Mouse (Mus musculus) small intestine, adult 2 months (tissue): ENCODE measurements around the gene Neb. TPM values are rescaled to one million over a fixed set of nuclear protein-coding genes. Genes with fewer than 3 reads are reported as not detected.

Source experiments
- H3K27ac ChIP-seq: fragments of 200-500 bp; 2 replicates; pipeline ENCODE4 v1.5.1; 2012; ENCODE audit warnings: low read depth, low read length, control low read depth, inconsistent platforms; ENCODE audit not compliant: insufficient read depth
- H3K27me3 ChIP-seq: fragments of 200-500 bp; 2 replicates; pipeline ENCODE4 v1.6.1; 2012; ENCODE audit warnings: mild to moderate bottlenecking, moderate library complexity, low read length, inconsistent platforms; ENCODE audit not compliant: control insufficient read depth, insufficient read depth
- H3K36me3 ChIP-seq: fragments of 200-500 bp; 2 replicates; pipeline ENCODE4 v1.6.1; 2012; ENCODE audit warnings: mild to moderate bottlenecking, low read length, control low read depth, inconsistent platforms; ENCODE audit not compliant: control insufficient read depth, insufficient read depth
- H3K4me1 ChIP-seq: fragments of 200-500 bp; 2 replicates; pipeline ENCODE4 v1.6.1; 2012; ENCODE audit warnings: low read length, inconsistent platforms, mixed read lengths; ENCODE audit not compliant: control insufficient read depth, insufficient read depth, insufficient read length
- H3K4me3 ChIP-seq: fragments of 200-500 bp; 2 replicates; pipeline ENCODE4 v1.5.1; 2012; ENCODE audit warnings: low read depth, mild to moderate bottlenecking, control low read depth, inconsistent platforms, low read length, moderate library complexity
- CTCF ChIP-seq: fragments of 200-500 bp; IDR thresholded peaks from 2 replicates; pipeline ENCODE4 v1.5.1; 2012; ENCODE audit warnings: low read depth, mild to moderate bottlenecking, control low read depth, inconsistent platforms, low read length, moderate library complexity, mixed read lengths; ENCODE audit not compliant: insufficient replicate concordance, insufficient read length; ENCODE audit errors: extremely low read depth
- POLR2A ChIP-seq: fragments of 200-500 bp; IDR thresholded peaks from 2 replicates; pipeline ENCODE4 v1.6.1; 2012; ENCODE audit warnings: low read depth, mild to moderate bottlenecking, control low read depth, inconsistent platforms, low read length, moderate library complexity
- WGBS: fragments of 180-500 bp; shearing (Covaris S2); methylation state at CpG from one replicate; pipeline ENCODE4 v1.1.7; 2018; 5-methylcytosine and 5-hydroxymethylcytosine counted together
- polyA plus RNA-seq: library from polyadenylated mRNA; depleted of rRNA; stranded (reverse); fragments of >200 nt; gene quantifications from 2 replicates; pipeline ENCODE4 v1.2.3, GENCODE M21; 2012

Neb gene
- polyA plus RNA-seq, 1 experiment = 0.23 TPM

- Histone ChIP-seq H3K4me1 (no peaks in the 10 kb centered on the region), H3K27me3 (no peaks in the 10 kb centered on the region), H3K27ac (no peak overlapping the region), H3K4me3 (no peak overlapping the region), H3K36me3 (no peaks in the 10 kb centered on the region)
- TF ChIP-seq CTCF (no peak), POLR2A (no peak)
- 63% methylated on average over 4 of the region's 4 CpGs for WGBS
Measured at GRCm38 (mm10) chr2:52310757-52311156, 67.5 kb downstream of the Neb start.

GRCm38 (mm10) chr2:52306635-52307034 is 71.6 kb downstream of the Neb start:
- no peak overlapping the region for H3K27ac ChIP-seq

GRCm38 (mm10) chr2:52304554-52304953 is 73.7 kb downstream of the Neb start:
- no peaks in the 10 kb centered on the region for H3K4me1 ChIP-seq
- 74% methylated on average over 3 of the region's 3 CpGs for WGBS

More at GRCm38 (mm10) chr2:52306635-52307034, 71.6 kb downstream of the Neb start:
- H3K27me3 ChIP-seq = no peaks in the 10 kb centered on the region
- no peaks in the 10 kb centered on the region for H3K4me1 ChIP-seq
- H3K36me3 ChIP-seq = no peaks in the 10 kb centered on the region
- no peak overlapping the region for H3K4me3 ChIP-seq
- TF ChIP-seq CTCF (no peak), POLR2A (no peak)
- 78% methylated on average over 5 of the region's 5 CpGs for WGBS

GRCm38 (mm10) chr2:52303405-52303804 is 74.9 kb downstream of the Neb start:
- no peaks in the 10 kb centered on the region for H3K36me3 ChIP-seq
- no peak overlapping the region for H3K27ac ChIP-seq
- no peak for TF ChIP-seq CTCF
- TF ChIP-seq POLR2A = no peak
- H3K27me3 ChIP-seq = no peaks in the 10 kb centered on the region
- H3K4me3 ChIP-seq = no peak overlapping the region
- WGBS = 71% methylated on average over 1 of the region's 1 CpGs
- H3K4me1 ChIP-seq = no peaks in the 10 kb centered on the region

More at GRCm38 (mm10) chr2:52304554-52304953, 73.7 kb downstream of the Neb start:
- TF ChIP-seq CTCF = no peak
- no peak for TF ChIP-seq POLR2A
- no peak overlapping the region for H3K27ac ChIP-seq
- no peaks in the 10 kb centered on the region for H3K27me3 ChIP-seq
- no peak overlapping the region for H3K4me3 ChIP-seq
- H3K36me3 ChIP-seq = no peaks in the 10 kb centered on the region

- Histone ChIP-seq H3K36me3 (no peaks in the 10 kb centered on the region), H3K27ac (no peak overlapping the region), H3K27me3 (no peaks in the 10 kb centered on the region), H3K4me3 (no peak overlapping the region), H3K4me1 (no peaks in the 10 kb centered on the region)
- 93% methylated on average over 5 of the region's 5 CpGs for WGBS
- TF ChIP-seq POLR2A (no peak), CTCF (no peak)
Measured at GRCm38 (mm10) chr2:52297969-52298368, 80.3 kb downstream of the Neb start.

GRCm38 (mm10) chr2:52296779-52297178 is 81.5 kb downstream of the Neb start:
- no peak overlapping the region for H3K27ac ChIP-seq
- 76% methylated on average over 9 of the region's 9 CpGs for WGBS
- no peak overlapping the region for H3K4me3 ChIP-seq

GRCm38 (mm10) chr2:52287436-52287835 is 90.8 kb downstream of the Neb start:
- Histone ChIP-seq H3K36me3 (no peaks in the 10 kb centered on the region), H3K4me3 (no peak overlapping the region), H3K27ac (no peak overlapping the region), H3K27me3 (no peaks in the 10 kb centered on the region), H3K4me1 (no peaks in the 10 kb centered on the region)
- TF ChIP-seq POLR2A (no peak), CTCF (no peak)
- 62% methylated on average over 1 of the region's 1 CpGs for WGBS

More at GRCm38 (mm10) chr2:52296779-52297178, 81.5 kb downstream of the Neb start:
- Histone ChIP-seq H3K36me3 (no peaks in the 10 kb centered on the region), H3K4me1 (no peaks in the 10 kb centered on the region), H3K27me3 (no peaks in the 10 kb centered on the region)
- TF ChIP-seq POLR2A = no peak
- TF ChIP-seq CTCF = no peak
